Mouse (Mus musculus) lung, embryonic 16.5 days (tissue): ENCODE measurements around the gene Fam111a. TPM values are rescaled to one million over a fixed set of nuclear protein-coding genes. Genes with fewer than 3 reads are reported as not detected.

Experiments
- ATAC-seq: fragments of 200-750 bp; cut with Nextera tagmentation; 2 replicates; pipeline ENCODE4 v1.8.0; 2017; ENCODE audit warnings: low read depth, mild to moderate bottlenecking, moderate library complexity
- H3K27ac ChIP-seq: fragments of 300-500 bp; sonication (generic); 2 replicates; pipeline ENCODE4 v1.5.1; 2014; ENCODE audit warnings: mild to moderate bottlenecking, control low read depth, low read length
- H3K27me3 ChIP-seq: fragments of 300-500 bp; sonication (generic); 2 replicates; pipeline ENCODE4 v1.6.1; 2014; ENCODE audit warnings: low read depth, low read length, mixed read lengths; ENCODE audit not compliant: control insufficient read depth, insufficient read depth
- H3K36me3 ChIP-seq: fragments of 300-500 bp; sonication (generic); 2 replicates; pipeline ENCODE4 v1.6.1; 2014; ENCODE audit warnings: low read length; ENCODE audit not compliant: control insufficient read depth, insufficient read depth
- H3K4me1 ChIP-seq: fragments of 300-500 bp; sonication (generic); replicated peaks from 2 replicates; pipeline ENCODE4 v1.6.1; 2014; ENCODE audit warnings: low read length, mixed read lengths; ENCODE audit not compliant: control insufficient read depth, insufficient read depth
- H3K4me2 ChIP-seq: fragments of 300-500 bp; sonication (generic); 2 replicates; pipeline ENCODE4 v1.6.1; 2014; ENCODE audit warnings: low read depth, low read length, control low read depth
- H3K4me3 ChIP-seq: fragments of 300-500 bp; sonication (generic); 2 replicates; pipeline ENCODE4 v1.5.1; 2014; ENCODE audit warnings: mild to moderate bottlenecking, low read length, control low read depth
- H3K9ac ChIP-seq: fragments of 300-500 bp; sonication (generic); 2 replicates; pipeline ENCODE4 v1.6.1; 2014; ENCODE audit warnings: low read length, control low read depth
- H3K9me3 ChIP-seq: fragments of 300-500 bp; sonication (generic); 2 replicates; pipeline ENCODE4 v1.6.1; 2016; ENCODE audit warnings: low read length; ENCODE audit not compliant: control insufficient read depth
- WGBS: fragments of 180-500 bp; shearing (Covaris S2); extraction: QIAGEN DNeasy Blood & Tissue Kit; methylation state at CpG from one replicate; pipeline ENCODE4 v1.1.7; 2014; 5-methylcytosine and 5-hydroxymethylcytosine counted together
- polyA plus RNA-seq: library from polyadenylated mRNA; unstranded; fragments of >200 nt; fragmentation: Nextera tagmentation; extraction: Ambion mirVana; gene quantifications from 2 replicates; pipeline ENCODE4 v1.2.1, GENCODE M21; 2015

The Fam111a gene
- polyA plus RNA-seq, 1 experiment from 2014 or later = 33.6 TPM

- WGBS = 71% methylated on average over 5 of the region's 5 CpGs
- no peaks in the 10 kb centered on the region for H3K9me3 ChIP-seq
- H3K27me3 ChIP-seq = no peaks in the 10 kb centered on the region
- H3K4me2 ChIP-seq = no peak overlapping the region
- no peak overlapping the region for H3K27ac ChIP-seq
- no peaks in the 10 kb centered on the region for H3K4me1 ChIP-seq
- no peak for ATAC-seq
- H3K36me3 ChIP-seq = no peaks in the 10 kb centered on the region
- no peak overlapping the region for H3K4me3 ChIP-seq
- H3K9ac ChIP-seq = no peak overlapping the region
These were observed 3.6 kb downstream of the Fam111a start for GRCm38 (mm10) chr19:12549166-12549565.

- no peaks in the 10 kb centered on the region for H3K36me3 ChIP-seq
- H3K9ac ChIP-seq = no peak overlapping the region
- H3K4me1 ChIP-seq = no peaks in the 10 kb centered on the region
- no peak overlapping the region for H3K27ac ChIP-seq
- no peak overlapping the region for H3K4me2 ChIP-seq
- no peak overlapping the region for H3K4me3 ChIP-seq
- 55% methylated on average over 5 of the region's 5 CpGs for WGBS
- H3K27me3 ChIP-seq = no peaks in the 10 kb centered on the region
- no peaks in the 10 kb centered on the region for H3K9me3 ChIP-seq
- 0 out of 2 replicates have a peak, but pooled peaks have one; percentile 26 for ATAC-seq
These were observed 4.7 kb downstream of the Fam111a start for GRCm38 (mm10) chr19:12550005-12550942.

- Histone ChIP-seq H3K36me3 (no peaks in the 10 kb centered on the region), H3K27me3 (no peaks in the 10 kb centered on the region), H3K4me3 (no peak overlapping the region), H3K9me3 (no peaks in the 10 kb centered on the region), H3K27ac (no peak overlapping the region), H3K4me1 (no peaks in the 10 kb centered on the region), H3K4me2 (no peak overlapping the region), H3K9ac (no peak overlapping the region)
- WGBS = 72% methylated on average over 2 of the region's 2 CpGs
- no peak for ATAC-seq
These were observed 10.8 kb downstream of the Fam111a start for GRCm38 (mm10) chr19:12556293-12556692.

GRCm38 (mm10) chr19:12558219-12558618 is 12.7 kb downstream of the Fam111a start:
- WGBS = 80% methylated on average over 4 of the region's 4 CpGs
- Histone ChIP-seq H3K4me2 (no peak overlapping the region), H3K9ac (no peak overlapping the region)

GRCm38 (mm10) chr19:12564197-12564596 is 18.7 kb downstream of the Fam111a start:
- no peak overlapping the region for H3K9ac ChIP-seq

More at GRCm38 (mm10) chr19:12558219-12558618, 12.7 kb downstream of the Fam111a start:
- no peak overlapping the region for H3K27ac ChIP-seq
- H3K36me3 ChIP-seq = no peaks in the 10 kb centered on the region
- no peaks in the 10 kb centered on the region for H3K4me1 ChIP-seq
- no peak for ATAC-seq
- no peaks in the 10 kb centered on the region for H3K9me3 ChIP-seq
- no peaks in the 10 kb centered on the region for H3K27me3 ChIP-seq
- H3K4me3 ChIP-seq = no peak overlapping the region

GRCm38 (mm10) chr19:12567011-12567410 is 21.5 kb downstream of the Fam111a start:
- no peak; the same call in 1 of the 2 replicates for ATAC-seq
- no peak overlapping the region for H3K9ac ChIP-seq
- WGBS = 16% methylated on average over 4 of the region's 4 CpGs

More at GRCm38 (mm10) chr19:12564197-12564596, 18.7 kb downstream of the Fam111a start:
- no peaks in the 10 kb centered on the region for H3K27me3 ChIP-seq
- H3K9me3 ChIP-seq = no peaks in the 10 kb centered on the region
- H3K4me3 ChIP-seq = no peak overlapping the region
- ATAC-seq = no peak
- no peak overlapping the region for H3K4me2 ChIP-seq
- H3K27ac ChIP-seq = no peak overlapping the region
- H3K36me3 ChIP-seq = no peaks in the 10 kb centered on the region
- peaks cover 5% of the 10 kb centered on the region; the same call in 1 of the 2 replicates for H3K4me1 ChIP-seq

GRCm38 (mm10) chr19:12570866-12571265 is 25.3 kb downstream of the Fam111a start:
- no peak overlapping the region for H3K4me3 ChIP-seq
- H3K4me1 ChIP-seq = peaks cover 11% of the 10 kb centered on the region
- WGBS = 54% methylated on average over 2 of the region's 2 CpGs
- H3K36me3 ChIP-seq = no peaks in the 10 kb centered on the region
- no peaks in the 10 kb centered on the region for H3K27me3 ChIP-seq
- H3K4me2 ChIP-seq = no peak overlapping the region
- H3K27ac ChIP-seq = no peak overlapping the region
- no peaks in the 10 kb centered on the region for H3K9me3 ChIP-seq
- no peak for ATAC-seq
- H3K9ac ChIP-seq = no peak overlapping the region

More at GRCm38 (mm10) chr19:12567011-12567410, 21.5 kb downstream of the Fam111a start:
- Histone ChIP-seq H3K36me3 (no peaks in the 10 kb centered on the region), H3K4me3 (no peak overlapping the region), H3K9me3 (no peaks in the 10 kb centered on the region), H3K27me3 (no peaks in the 10 kb centered on the region), H3K4me2 (no peak overlapping the region), H3K4me1 (peaks cover 5% of the 10 kb centered on the region; the same call in 1 of the 2 replicates), H3K27ac (no peak overlapping the region)

- no peak overlapping the region for H3K4me3 ChIP-seq
- no peaks in the 10 kb centered on the region for H3K9me3 ChIP-seq
- no peak for ATAC-seq
- peaks cover 11% of the 10 kb centered on the region for H3K4me1 ChIP-seq
- H3K4me2 ChIP-seq = no peak overlapping the region
- H3K36me3 ChIP-seq = no peaks in the 10 kb centered on the region; the same call in 1 of the 2 replicates
- no peaks in the 10 kb centered on the region for H3K27me3 ChIP-seq
- 92% methylated on average over 1 of the region's 1 CpGs for WGBS
- H3K27ac ChIP-seq = no peak overlapping the region
- no peak overlapping the region for H3K9ac ChIP-seq
These were observed 26.1 kb downstream of the Fam111a start for GRCm38 (mm10) chr19:12571687-12572086.

GRCm38 (mm10) chr19:12572614-12573265 is 27.2 kb downstream of the Fam111a start:
- no peak for ATAC-seq
- WGBS = 68% methylated on average over 1 of the region's 1 CpGs
- peaks cover 4% of the 10 kb centered on the region; the same call in 1 of the 2 replicates for H3K36me3 ChIP-seq
- H3K9me3 ChIP-seq = no peaks in the 10 kb centered on the region
- peak overlapping the region; percentile 50 for H3K4me3 ChIP-seq
- peak overlapping the region; percentile 73 for H3K27ac ChIP-seq
- H3K4me2 ChIP-seq = peak overlapping the region; percentile 62
- peak overlapping the region; percentile 55 for H3K9ac ChIP-seq
- H3K27me3 ChIP-seq = no peaks in the 10 kb centered on the region
- H3K4me1 ChIP-seq = peaks cover 6% of the 10 kb centered on the region
